Mouse (Mus musculus) liver, adult 2 months (tissue): ENCODE results near the gene Rasa3. TPM values are rescaled to one million over a fixed set of nuclear protein-coding genes. Genes with fewer than 3 reads are reported as not detected.

Experiments used
- DNase-seq: peaks from one replicate; pipeline ENCODE4 v3.0.0-alpha.2; 2011; ENCODE audit warnings: low read depth, low spot score; ENCODE audit errors: extremely low read depth
- H3K27ac ChIP-seq: fragments of 200-500 bp; replicated peaks from 2 replicates; pipeline ENCODE4 v1.5.1; 2012; ENCODE audit warnings: low read depth, mild to moderate bottlenecking, control low read depth, inconsistent platforms, low read length; ENCODE audit not compliant: insufficient read depth
- H3K27me3 ChIP-seq: fragments of 200-500 bp; 2 replicates; pipeline ENCODE4 v1.6.1; 2012; ENCODE audit warnings: mild to moderate bottlenecking, moderate library complexity, low read length, inconsistent platforms; ENCODE audit not compliant: control insufficient read depth, insufficient read depth
- H3K36me3 ChIP-seq: fragments of 200-500 bp; 2 replicates; pipeline ENCODE4 v1.6.1; 2012; ENCODE audit warnings: low read length, inconsistent platforms; ENCODE audit not compliant: control insufficient read depth, insufficient read depth
- H3K4me1 ChIP-seq: fragments of 200-500 bp; 2 replicates; pipeline ENCODE4 v1.6.1; 2011; ENCODE audit warnings: low read length; ENCODE audit not compliant: control insufficient read depth, insufficient read depth
- H3K4me3 ChIP-seq: fragments of 200-500 bp; 2 replicates; pipeline ENCODE4 v1.5.1; 2011; ENCODE audit warnings: low read depth, mild to moderate bottlenecking, control low read depth, low read length, moderate library complexity; ENCODE audit not compliant: insufficient read depth
- H3K79me2 ChIP-seq: fragments of 200-500 bp; 2 replicates; pipeline ENCODE4 v1.6.1; 2012; ENCODE audit warnings: inconsistent platforms, mild to moderate bottlenecking, low read length, moderate library complexity; ENCODE audit not compliant: control insufficient read depth, insufficient read depth
- H3K9ac ChIP-seq: fragments of 200-500 bp; 2 replicates; pipeline ENCODE4 v1.6.1; 2012; ENCODE audit warnings: low read depth, mild to moderate bottlenecking, control low read depth, inconsistent platforms, low read length
- CTCF ChIP-seq: fragments of 200-500 bp; IDR thresholded peaks from 2 replicates; pipeline ENCODE4 v1.5.1; 2011; ENCODE audit warnings: low read depth, low read length, control low read depth
- POLR2A ChIP-seq: fragments of 200-500 bp; IDR thresholded peaks from 2 replicates; pipeline ENCODE4 v1.6.1; 2011; ENCODE audit warnings: low read length, control low read depth; ENCODE audit not compliant: insufficient read depth; ENCODE audit errors: extremely low read depth
- WGBS: fragments of 180-500 bp; shearing (Covaris S2); methylation state at CpG from one replicate; pipeline ENCODE4 v1.1.7; 2018; 5-methylcytosine and 5-hydroxymethylcytosine counted together
- polyA plus RNA-seq: library from polyadenylated mRNA; depleted of rRNA; stranded (reverse); fragments of >200 nt; gene quantifications from 2 replicates; pipeline ENCODE4 v1.2.3, GENCODE M21; 2012
- total RNA-seq: library from RNA; depleted of rRNA; stranded (reverse); fragments of >200 nt; gene quantifications from 2 replicates; pipeline ENCODE4 v1.2.3, GENCODE M21; 2014

Gene Rasa3
- total and polyA plus RNA-seq, 2 experiments, result 6.6 to 10.3 TPM

- WGBS, result 81% methylated on average over 11 of the region's 11 CpGs
- no peak overlapping the region for H3K27ac ChIP-seq
Observed at GRCm38 (mm10) chr8:13650541-13651191, 26.7 kb downstream of the Rasa3 start.

GRCm38 (mm10) chr8:13649154-13649515 lies 28.3 kb downstream of the Rasa3 start:
- DNase-seq, result no peak
- peak overlapping the region; percentile 81 for H3K27ac ChIP-seq
- no peaks in the 10 kb centered on the region for H3K79me2 ChIP-seq
- peak overlapping the region; percentile 47 for H3K9ac ChIP-seq
- no peaks in the 10 kb centered on the region for H3K36me3 ChIP-seq
- TF ChIP-seq CTCF (no peak), POLR2A (no peak)
- H3K4me3 ChIP-seq, result no peak overlapping the region
- peaks cover 22% of the 10 kb centered on the region for H3K4me1 ChIP-seq
- 16% methylated on average over 3 of the region's 3 CpGs for WGBS
- no peaks in the 10 kb centered on the region for H3K27me3 ChIP-seq

More at GRCm38 (mm10) chr8:13650541-13651191, 26.7 kb downstream of the Rasa3 start:
- no peak for TF ChIP-seq CTCF
- TF ChIP-seq POLR2A, result no peak
- Histone ChIP-seq H3K4me1 (peaks cover 16% of the 10 kb centered on the region), H3K4me3 (no peak overlapping the region), H3K79me2 (no peaks in the 10 kb centered on the region), H3K9ac (no peak overlapping the region), H3K36me3 (no peaks in the 10 kb centered on the region), H3K27me3 (no peaks in the 10 kb centered on the region)
- peak; percentile 35 for DNase-seq

DNA sequence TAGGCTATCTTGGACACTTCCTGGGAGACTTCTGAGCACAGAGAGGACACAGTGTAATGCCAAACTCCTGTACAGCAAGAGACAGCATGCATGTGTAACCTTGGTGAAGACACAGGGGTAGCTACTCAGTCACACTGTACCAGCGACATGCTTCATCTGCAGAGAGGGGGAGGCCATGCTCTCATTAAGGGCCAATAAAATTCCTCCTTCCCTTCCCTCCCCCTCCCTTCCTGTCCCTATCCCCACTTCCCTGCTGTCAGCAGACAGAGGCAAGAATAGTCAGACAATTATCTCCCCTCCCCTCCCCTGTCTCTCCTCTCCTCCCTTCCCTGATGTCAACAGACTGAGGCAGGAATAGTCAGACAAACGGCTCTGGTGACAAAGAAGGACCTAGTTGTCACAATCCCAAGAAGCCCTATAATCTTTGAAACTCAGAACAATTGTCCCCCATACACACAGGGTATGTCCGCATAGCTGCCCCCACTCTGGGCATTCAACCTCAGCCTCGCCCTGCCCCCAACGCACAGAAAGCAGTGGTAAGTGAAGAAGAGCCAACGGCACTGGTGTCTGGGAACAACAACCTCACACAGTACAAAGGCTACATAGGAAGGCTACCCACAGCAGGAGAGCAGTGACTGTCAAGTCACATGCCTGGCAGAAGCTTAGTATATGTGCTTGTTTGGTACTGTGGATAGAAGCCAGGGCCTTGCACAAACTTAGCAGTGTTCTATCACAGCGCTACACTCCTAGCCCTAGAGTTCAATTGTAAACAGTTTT lies 28.8 kb downstream of the Rasa3 start:
- peak; percentile 99 for DNase-seq
- H3K27ac ChIP-seq, result peak overlapping the region; percentile 81
- no peaks in the 10 kb centered on the region for H3K36me3 ChIP-seq
- TF ChIP-seq POLR2A (no peak), CTCF (no peak)
- H3K9ac ChIP-seq, result peak overlapping the region; percentile 28
- no peaks in the 10 kb centered on the region for H3K27me3 ChIP-seq
- 12% methylated on average over 7 of the region's 7 CpGs for WGBS
- no peaks in the 10 kb centered on the region for H3K79me2 ChIP-seq
- H3K4me1 ChIP-seq, result peaks cover 22% of the 10 kb centered on the region
- no peak overlapping the region for H3K4me3 ChIP-seq

DNA sequence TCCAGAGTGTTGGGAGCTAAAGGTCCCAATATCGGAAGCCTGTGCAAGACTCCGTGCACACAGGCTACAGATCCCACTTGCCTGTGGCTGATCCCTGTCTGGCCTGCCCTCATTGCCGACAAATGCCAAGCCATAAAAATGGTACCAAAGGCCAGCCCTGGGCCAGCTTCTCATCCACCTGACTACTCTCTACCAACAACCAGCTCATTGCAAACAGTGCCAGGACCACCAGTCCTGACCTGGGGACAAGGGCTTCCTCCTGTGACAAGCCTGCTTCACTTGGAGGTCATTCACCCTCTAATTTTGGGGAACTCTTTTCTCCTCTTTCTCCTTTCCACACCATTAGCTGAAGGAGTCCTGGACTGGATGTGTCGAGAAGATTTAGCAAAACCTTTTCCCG lies 29.8 kb downstream of the Rasa3 start:
- H3K79me2 ChIP-seq, result no peaks in the 10 kb centered on the region; the same call in 1 of the 2 replicates
- H3K36me3 ChIP-seq, result no peaks in the 10 kb centered on the region
- no peaks in the 10 kb centered on the region for H3K27me3 ChIP-seq
- peaks cover 22% of the 10 kb centered on the region for H3K4me1 ChIP-seq
- no peak overlapping the region for H3K9ac ChIP-seq
- no peak for TF ChIP-seq POLR2A
- no peak overlapping the region for H3K4me3 ChIP-seq
- WGBS, result 91% methylated on average over 5 of the region's 5 CpGs
- no peak overlapping the region for H3K27ac ChIP-seq
- no peak for DNase-seq

DNA sequence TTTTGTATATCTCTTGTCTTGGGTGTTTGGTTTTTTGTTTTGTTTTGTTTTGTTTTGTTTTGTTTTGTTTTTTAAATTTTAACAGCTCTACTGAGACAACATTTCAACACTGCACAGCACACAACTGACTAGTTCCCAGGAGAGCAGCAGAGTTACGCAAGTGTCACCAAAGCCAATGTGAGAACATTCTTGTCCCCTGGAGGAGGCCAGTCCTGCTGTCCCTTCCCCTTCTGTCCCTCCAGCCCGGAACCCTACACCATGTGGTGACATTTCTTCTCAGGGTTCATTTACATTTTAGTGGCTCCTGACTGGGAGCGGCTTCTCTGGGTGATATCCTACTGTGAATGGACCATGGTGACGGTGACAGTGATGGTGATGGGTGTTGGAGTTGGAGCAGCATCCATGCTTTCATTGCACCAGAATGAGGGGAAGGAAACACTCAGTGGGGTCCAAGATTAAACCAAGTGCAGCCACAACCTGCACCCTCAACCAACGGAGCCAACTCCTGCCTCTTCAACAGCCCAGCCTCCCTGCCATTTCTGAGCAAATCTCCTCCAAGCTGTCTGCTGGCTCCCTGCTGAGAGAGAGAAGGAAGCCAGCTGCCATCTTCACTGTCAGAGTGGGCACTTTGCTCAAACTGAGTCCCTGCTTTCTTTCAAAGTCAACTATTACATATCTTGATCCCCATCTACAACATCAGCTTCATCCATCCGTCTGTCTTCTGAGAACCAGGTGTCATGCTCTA lies 32.3 kb downstream of the Rasa3 start:
- DNase-seq, result peak; percentile 77
- 66% methylated on average over 6 of the region's 6 CpGs for WGBS

More for the DNA sequence above, 32.3 kb downstream of the Rasa3 start:
- H3K4me1 ChIP-seq, result peaks cover 21% of the 10 kb centered on the region
- H3K4me3 ChIP-seq, result no peak overlapping the region
- H3K9ac ChIP-seq, result no peak overlapping the region
- TF ChIP-seq CTCF (no peak), POLR2A (no peak)
- no peaks in the 10 kb centered on the region for H3K36me3 ChIP-seq
- H3K27ac ChIP-seq, result 0 out of 2 replicates have a peak overlapping the region, but pooled peaks have one; percentile 24
- no peaks in the 10 kb centered on the region for H3K27me3 ChIP-seq
- H3K79me2 ChIP-seq, result no peaks in the 10 kb centered on the region; the same call in 1 of the 2 replicates
